Mouse (Mus musculus) erythroblast, embryonic 14.5 days (primary cell): ENCODE data around the gene Gm10220.

ENCODE experiments used
- GATA1 ChIP-seq: IDR thresholded peaks from 2 replicates; pipeline ENCODE4 v1.6.1; 2012; ENCODE audit warnings: low read length, inconsistent platforms, mixed read lengths
- TAL1 ChIP-seq: IDR thresholded peaks from 3 replicates; pipeline ENCODE4 v1.6.1; 2012; ENCODE audit warnings: low read length, inconsistent platforms, mixed read lengths

- no peak for TF ChIP-seq GATA1
- no peak for TF ChIP-seq TAL1
Measured at GRCm38 (mm10) chr5:26169855-26170254, 48.6 kb upstream of the Gm10220 start.
